Mouse (Mus musculus): Measurements from ENCODE around the gene Gm42906. TPM values are rescaled to one million over a fixed set of nuclear protein-coding genes. Genes with fewer than 3 reads are reported as not detected.

Gm42906 gene
- total and polyA plus RNA-seq, 3 experiments, result not detected

GRCm38 (mm10) chr5:151196603-151197272, 231.2 kb downstream of the Gm42906 start:
- H3K36me3 ChIP-seq (ENCODE audit: control insufficient read depth in 1 of 2, insufficient read depth in 2 of 2, low read length in 2 of 2), result no peaks in the 10 kb centered on the region
- no peak overlapping the region for H3K9ac ChIP-seq (ENCODE audit: control insufficient read depth, low read depth, low read length, poor library complexity, severe bottlenecking)
- H3K79me2 ChIP-seq (ENCODE audit: control insufficient read depth, insufficient read depth, low read length, poor library complexity), result no peaks in the 10 kb centered on the region
- TF ChIP-seq JUND (IDR thresholded peaks at IDR 0.05; ENCODE audit: low read depth, low read length) (no peak), EP300 (IDR thresholded peaks at IDR 0.05; ENCODE audit: low read depth in 1 of 2, low read length in 2 of 2) (no peak), CHD2 (IDR thresholded peaks at IDR 0.05; ENCODE audit: low read length) (no peak), MAX (IDR thresholded peaks at IDR 0.05; ENCODE audit: low read length) (no peak), UBTF (IDR thresholded peaks at IDR 0.05; ENCODE audit: borderline replicate concordance, insufficient read depth, low read depth, low read length) (no peak), NELFE (IDR thresholded peaks at IDR 0.05; ENCODE audit: low read depth, low read length) (no peak), ZC3H11A (IDR thresholded peaks at IDR 0.05; ENCODE audit: low read depth, low read length) (no peak), GABPA (IDR thresholded peaks at IDR 0.05; ENCODE audit: low read depth, low read length) (no peak), MAZ (IDR thresholded peaks at IDR 0.05; ENCODE audit: low read depth, low read length) (no peak), TBP (IDR thresholded peaks at IDR 0.05; ENCODE audit: low read depth, low read length) (no peak), GATA1 (IDR thresholded peaks at IDR 0.05; ENCODE audit: low read depth, low read length) (no peak), E2F4 (IDR thresholded peaks at IDR 0.05; ENCODE audit: borderline replicate concordance, low read depth, low read length) (no peak), RAD21 (IDR thresholded peaks at IDR 0.05; ENCODE audit: low read depth, low read length) (no peak), ELF1 (IDR thresholded peaks at IDR 0.05; ENCODE audit: low read depth, low read length) (no peak), ZMIZ1 (IDR thresholded peaks at IDR 0.05; ENCODE audit: low read depth, low read length) (no peak), HCFC1 (IDR thresholded peaks at IDR 0.05; ENCODE audit: low read depth, low read length) (no peak), MYC (IDR thresholded peaks at IDR 0.05; ENCODE audit: low read depth, low read length) (no peak), USF1 (IDR thresholded peaks at IDR 0.05; ENCODE audit: low read depth, low read length) (no peak), USF2 (IDR thresholded peaks at IDR 0.05; ENCODE audit: borderline replicate concordance in 1 of 2, insufficient read depth in 1 of 2, low read depth in 1 of 2, low read length in 2 of 2) (no peak)
- no peak overlapping the region for H3K4me3 ChIP-seq (ENCODE audit: control insufficient read depth in 1 of 2, insufficient read depth in 1 of 2, low read depth in 2 of 2, low read length in 2 of 2)
- H3K27me3 ChIP-seq (ENCODE audit: control insufficient read depth in 1 of 2, insufficient read depth in 2 of 2, low read length in 2 of 2), result no peaks in the 10 kb centered on the region
- no peaks in the 10 kb centered on the region for H3K4me1 ChIP-seq (ENCODE audit: control insufficient read depth in 1 of 2, insufficient read depth in 2 of 2, low read length in 2 of 2)
- no peaks in the 10 kb centered on the region for H3K9me3 ChIP-seq (replicated peaks; ENCODE audit: insufficient read depth, low read length)
- H3K27ac ChIP-seq (ENCODE audit: control insufficient read depth, low read depth, low read length), result no peak overlapping the region
- no peak for DNase-seq (ENCODE audit: low read depth, low spot score)

DNA sequence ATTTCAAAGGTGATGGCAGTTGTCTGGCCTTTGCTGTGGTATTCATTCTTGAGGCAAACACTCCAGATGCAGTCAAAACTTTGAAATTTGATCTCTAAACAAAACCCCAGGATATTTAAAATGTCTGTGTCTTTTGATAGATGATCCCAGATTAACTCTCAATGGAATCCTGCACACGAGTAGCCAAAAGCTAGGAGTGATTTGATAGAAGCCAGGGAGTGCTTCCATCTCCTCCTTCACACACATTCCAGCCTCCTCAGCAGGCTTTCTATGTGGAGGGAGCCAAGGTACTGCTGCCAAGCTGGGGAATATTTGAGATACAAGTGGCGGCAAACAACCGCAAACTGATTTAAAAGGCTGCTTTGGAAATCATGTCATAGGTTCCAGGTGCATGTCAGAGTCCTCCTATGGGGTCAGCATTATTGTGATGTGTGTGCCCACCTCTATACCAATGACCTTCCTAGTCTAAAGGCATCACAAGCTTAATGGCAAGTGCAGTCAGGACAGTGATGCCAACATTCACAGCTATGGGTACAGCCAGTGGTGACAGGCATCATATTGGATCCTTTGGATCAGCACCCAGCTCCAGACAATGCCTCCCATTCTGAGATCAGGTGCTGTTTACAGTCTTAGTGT, 234.0 kb downstream of the Gm42906 start:
- no peaks in the 10 kb centered on the region for H3K27me3 ChIP-seq (ENCODE audit: control insufficient read depth in 1 of 2, insufficient read depth in 2 of 2, low read length in 2 of 2)
- no peak overlapping the region for H3K9ac ChIP-seq (ENCODE audit: control insufficient read depth, low read depth, low read length, poor library complexity, severe bottlenecking)
- no peak overlapping the region for H3K27ac ChIP-seq (ENCODE audit: control insufficient read depth, low read depth, low read length)
- H3K4me3 ChIP-seq (ENCODE audit: control insufficient read depth in 1 of 2, insufficient read depth in 1 of 2, low read depth in 2 of 2, low read length in 2 of 2), result no peak overlapping the region
- H3K4me1 ChIP-seq (ENCODE audit: control insufficient read depth in 1 of 2, insufficient read depth in 2 of 2, low read length in 2 of 2), result no peaks in the 10 kb centered on the region
- no peak for DNase-seq (ENCODE audit: low read depth, low spot score)
- no peaks in the 10 kb centered on the region for H3K79me2 ChIP-seq (ENCODE audit: control insufficient read depth, insufficient read depth, low read length, poor library complexity)
- no peaks in the 10 kb centered on the region for H3K9me3 ChIP-seq (replicated peaks; ENCODE audit: insufficient read depth, low read length)
- TF ChIP-seq ETS1 (IDR thresholded peaks at IDR 0.05; ENCODE audit: low read depth, low read length), result no peak
- TF ChIP-seq E2F4 (IDR thresholded peaks at IDR 0.05; ENCODE audit: borderline replicate concordance, low read depth, low read length), result no peak
- no peak for TF ChIP-seq SIN3A (IDR thresholded peaks at IDR 0.05; ENCODE audit: low read length)
- no peak for TF ChIP-seq RCOR1 (IDR thresholded peaks at IDR 0.05; ENCODE audit: low read depth, low read length)
- TF ChIP-seq CTCF (IDR thresholded peaks at IDR 0.05 in 2 of 3, conservative IDR thresholded peaks at IDR 0.05 in 1 of 3; ENCODE audit: control insufficient read depth in 1 of 3, insufficient read depth in 1 of 3, low read depth in 2 of 3, low read length in 3 of 3, poor library complexity in 1 of 3, severe bottlenecking in 1 of 3), result no peak
- no peak for TF ChIP-seq MAX (IDR thresholded peaks at IDR 0.05; ENCODE audit: low read length)
- TF ChIP-seq CHD1 (IDR thresholded peaks at IDR 0.05; ENCODE audit: low read depth, low read length), result no peak
- no peaks in the 10 kb centered on the region for H3K36me3 ChIP-seq (ENCODE audit: control insufficient read depth in 1 of 2, insufficient read depth in 2 of 2, low read length in 2 of 2)

All from MEL (cell line).